ENCODE assay signal across 17 mouse cellular contexts in the genomic region with DNA sequence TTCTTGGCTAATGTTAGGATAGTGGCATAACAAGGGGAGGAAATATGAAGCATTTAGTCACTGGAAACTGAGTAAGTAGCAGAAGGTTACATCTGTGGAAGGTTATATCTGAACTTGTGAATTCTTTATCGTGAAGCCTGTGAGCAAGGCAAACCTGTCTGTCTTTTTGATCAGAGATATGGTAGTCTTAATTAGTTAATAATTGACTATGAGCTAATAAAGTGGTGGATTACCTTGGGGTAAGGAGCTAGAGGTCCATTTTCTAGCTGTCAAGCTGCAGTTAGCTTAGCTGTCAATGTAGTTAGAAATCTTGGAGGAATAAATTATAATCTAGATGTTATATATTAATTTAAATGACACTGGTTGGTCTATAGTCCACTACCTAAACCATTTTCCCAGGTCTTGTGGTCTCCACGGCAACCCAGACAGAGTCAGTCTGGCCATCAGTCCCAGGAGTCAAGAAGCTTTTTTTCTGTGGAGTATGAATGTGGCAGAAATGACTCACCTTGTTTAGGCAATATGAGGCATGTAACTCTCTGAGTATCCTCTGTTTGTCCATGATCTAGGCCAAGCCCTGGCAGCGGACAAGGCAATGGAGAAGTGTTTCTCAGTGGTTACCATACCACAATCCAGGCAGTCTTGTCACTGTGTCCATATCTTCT.
DNase-seq lines count a peak whose midpoint lies in the region; ATAC-seq and TF ChIP-seq lines count a peak whose summit lies in the region.
"Had no signal": no experiment of that assay in that cellular context is flagged by ENCODE, and none has a peak within 500 bp of the region (broad histone marks: within the 10 kb centered on the region; RNA-seq: fewer than 3 reads in every experiment).

No protein-coding gene starts in this region.

- peak; percentile 78 for ATAC-seq in kidney, embryonic 16.5 days (ENCODE audit: low FRiP score, low TSS enrichment)
- peak; percentile 71 for ATAC-seq in stomach, embryonic 14.5 days (ENCODE audit: insufficient number of reproducible peaks, insufficient read depth, low FRiP score, low read depth)
- peak; percentile 40; the same call in 1 of the 2 replicates for ATAC-seq in stomach, postnatal 0 days (ENCODE audit: low FRiP score, low TSS enrichment)
- ATAC-seq: forebrain, embryonic 15.5 days had no signal

- H3K4me2 ChIP-seq in kidney, embryonic 16.5 days (replicated peaks; ENCODE audit: low read depth, low read length), result no peak overlapping the region
- H3K4me2 ChIP-seq in stomach, embryonic 14.5 days (replicated peaks; ENCODE audit: low read depth, low read length), result no peak overlapping the region
- no peak overlapping the region for H3K4me2 ChIP-seq in stomach, postnatal 0 days (replicated peaks; ENCODE audit: low read depth)
- H3K4me2 ChIP-seq: embryonic facial prominence, embryonic 12.5 days; forebrain, embryonic 15.5 days; hindbrain, embryonic 13.5 days had no signal

- DNase-seq in adrenal gland, postnatal 10 days, result peak; percentile 5
- no peak for DNase-seq in adrenal gland, postnatal 25 days
- no peak for DNase-seq in kidney, adult 11 months
- DNase-seq in stomach, postnatal 0 days (ENCODE audit: low spot score), result no peak
- DNase-seq in layer of hippocampus, adult 11-12 months (ENCODE audit: low spot score), result no peak
- DNase-seq: cerebellum, adult 11 months; cerebellum, adult 8-10 months; cerebellum, postnatal 25 days; gastrocnemius, postnatal 36 days; heart, adult 18-20 months; heart, postnatal 10 days had no signal

- no peak for TF ChIP-seq CTCF in stomach, postnatal 0 days (IDR thresholded peaks at IDR 0.05; ENCODE audit: low read depth)

- H3K9me3 ChIP-seq in kidney, embryonic 16.5 days (ENCODE audit: low read length), result no peaks in the 10 kb centered on the region
- H3K9me3 ChIP-seq in stomach, embryonic 14.5 days (ENCODE audit: control insufficient read depth, low read depth, low read length), result no peaks in the 10 kb centered on the region
- H3K9me3 ChIP-seq in stomach, postnatal 0 days (ENCODE audit: control insufficient read depth, low read length), result no peaks in the 10 kb centered on the region
- H3K9me3 ChIP-seq: embryonic facial prominence, embryonic 12.5 days; forebrain, embryonic 15.5 days; heart, embryonic 10.5 days; hindbrain, embryonic 13.5 days had no signal

- WGBS in kidney, embryonic 16.5 days, result 75% methylated on average over 3 of the region's 3 CpGs
- 68% methylated on average over 3 of the region's 3 CpGs for WGBS in stomach, embryonic 14.5 days
- WGBS in stomach, postnatal 0 days, result 61% methylated on average over 3 of the region's 3 CpGs

- H3K36me3 ChIP-seq in kidney, embryonic 16.5 days (ENCODE audit: insufficient read depth, low read length), result no peaks in the 10 kb centered on the region
- no peaks in the 10 kb centered on the region for H3K36me3 ChIP-seq in stomach, embryonic 14.5 days (ENCODE audit: control insufficient read depth, insufficient read depth, low read length)
- H3K36me3 ChIP-seq in stomach, postnatal 0 days (ENCODE audit: control insufficient read depth, insufficient read depth, low read length), result no peaks in the 10 kb centered on the region
- H3K36me3 ChIP-seq: embryonic facial prominence, embryonic 12.5 days; forebrain, embryonic 15.5 days; heart, embryonic 10.5 days; hindbrain, embryonic 13.5 days had no signal

- H3K27ac ChIP-seq in kidney, embryonic 16.5 days (ENCODE audit: low read length), result no peak overlapping the region
- H3K27ac ChIP-seq in stomach, embryonic 14.5 days (ENCODE audit: low read length), result no peak overlapping the region
- no peak overlapping the region for H3K27ac ChIP-seq in stomach, postnatal 0 days (replicated peaks)
- H3K27ac ChIP-seq: embryonic facial prominence, embryonic 12.5 days; forebrain, embryonic 15.5 days; heart, embryonic 10.5 days; hindbrain, embryonic 13.5 days had no signal

- no peak overlapping the region for H3K4me3 ChIP-seq in kidney, embryonic 16.5 days (ENCODE audit: low read length)
- H3K4me3 ChIP-seq in stomach, embryonic 14.5 days (ENCODE audit: low read depth, low read length), result no peak overlapping the region
- no peak overlapping the region for H3K4me3 ChIP-seq in stomach, postnatal 0 days (ENCODE audit: low read depth, low read length)
- H3K4me3 ChIP-seq: embryonic facial prominence, embryonic 12.5 days; forebrain, embryonic 15.5 days; heart, embryonic 10.5 days; hindbrain, embryonic 13.5 days had no signal

- H3K4me1 ChIP-seq in kidney, embryonic 16.5 days (ENCODE audit: insufficient read depth, low read length), result no peaks in the 10 kb centered on the region
- no peaks in the 10 kb centered on the region for H3K4me1 ChIP-seq in stomach, embryonic 14.5 days (ENCODE audit: control insufficient read depth, insufficient read depth, low read length)
- no peaks in the 10 kb centered on the region for H3K4me1 ChIP-seq in stomach, postnatal 0 days (replicated peaks; ENCODE audit: control insufficient read depth, insufficient read depth)
- H3K4me1 ChIP-seq: embryonic facial prominence, embryonic 12.5 days; forebrain, embryonic 15.5 days; heart, embryonic 10.5 days; hindbrain, embryonic 13.5 days had no signal

- no peaks in the 10 kb centered on the region for H3K27me3 ChIP-seq in kidney, embryonic 16.5 days (ENCODE audit: insufficient read depth, low read length)
- no peaks in the 10 kb centered on the region for H3K27me3 ChIP-seq in stomach, embryonic 14.5 days (ENCODE audit: control insufficient read depth, insufficient read depth, low read length)
- no peaks in the 10 kb centered on the region for H3K27me3 ChIP-seq in stomach, postnatal 0 days (ENCODE audit: control insufficient read depth, insufficient read depth, low read length)
- H3K27me3 ChIP-seq: embryonic facial prominence, embryonic 12.5 days; forebrain, embryonic 15.5 days; hindbrain, embryonic 13.5 days had no signal

- TF ChIP-seq EP300 in stomach, postnatal 0 days (optimal IDR thresholded peaks at IDR 0.05), result no peak

- no peak overlapping the region for H3K9ac ChIP-seq in kidney, embryonic 16.5 days (replicated peaks; ENCODE audit: low read length)
- no peak overlapping the region for H3K9ac ChIP-seq in stomach, embryonic 14.5 days (replicated peaks; ENCODE audit: low read depth, low read length)
- H3K9ac ChIP-seq in stomach, postnatal 0 days (ENCODE audit: low read length), result no peak overlapping the region
- H3K9ac ChIP-seq: embryonic facial prominence, embryonic 12.5 days; forebrain, embryonic 15.5 days; hindbrain, embryonic 13.5 days had no signal
